Comparison of ENCODE assay signal across 8 mouse cellular contexts in the genomic region with DNA sequence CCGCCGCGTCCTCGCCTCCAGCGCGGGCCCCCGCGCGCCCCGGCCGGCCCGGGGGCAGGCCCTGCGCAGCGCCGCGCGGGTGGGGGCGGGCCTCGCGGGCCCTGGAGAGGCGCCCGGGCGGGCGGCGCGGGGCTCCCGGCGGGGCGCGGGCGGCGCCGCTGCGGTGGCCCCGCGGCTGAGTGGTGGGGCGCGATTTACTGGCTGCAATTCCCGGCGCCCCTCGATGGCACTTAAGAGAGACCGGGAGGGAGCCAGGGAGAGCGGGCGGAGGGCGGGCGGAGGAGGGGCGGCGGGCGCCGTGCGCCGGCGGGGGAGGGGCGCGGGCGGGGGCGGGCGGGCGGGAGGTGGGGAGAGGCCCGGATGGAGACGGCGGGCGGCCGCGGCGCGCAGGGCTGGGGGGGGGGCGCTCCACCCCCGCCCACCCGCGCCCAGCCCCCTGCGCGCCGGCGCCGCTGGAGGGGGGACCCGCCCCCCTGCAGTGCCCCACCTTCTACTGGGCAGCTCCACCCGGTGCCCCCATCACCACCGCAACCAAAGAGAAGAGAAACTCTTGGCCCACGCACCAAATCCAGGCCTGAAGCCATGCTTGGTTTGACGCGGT. TPM values are rescaled to one million over a fixed set of nuclear protein-coding genes. Genes with fewer than 3 reads are reported as not detected.
DNase-seq lines count a peak whose midpoint lies in the region; TF ChIP-seq lines count a peak whose summit lies in the region.

No protein-coding gene starts in this region.

- H3K27me3 ChIP-seq in spleen, adult 2 months (ENCODE audit: control insufficient read depth, insufficient read depth, low read length), result peaks cover 11% of the 10 kb centered on the region
- H3K27me3 ChIP-seq in limb, embryonic 10.5 days (ENCODE audit: low read depth, poor library complexity, severe bottlenecking), result peaks cover 88% of the 10 kb centered on the region
- H3K27me3 ChIP-seq in small intestine, adult 2 months (ENCODE audit: control insufficient read depth, insufficient read depth, low read length), result peaks cover 40% of the 10 kb centered on the region

- WGBS in spleen, adult 2 months, result 21% methylated on average over 49 of the region's 82 CpGs
- WGBS in limb, embryonic 10.5 days, result 20% methylated on average over 57 of the region's 82 CpGs
- 10% methylated on average over 47 of the region's 82 CpGs for WGBS in small intestine, adult 2 months

- intact Hi-C loops in gastrocnemius, adult 2 months (cut with DNase I), result no loop called here
- intact Hi-C loops in gastrocnemius, postnatal 14 days (cut with DNase I; ENCODE audit: low total_unique reads), result no loop called here

- TF ChIP-seq CTCF in gastrocnemius, adult 2 months (IDR thresholded peaks at IDR 0.05), result no peak
- no peak for TF ChIP-seq CTCF in spleen, adult 2 months (IDR thresholded peaks at IDR 0.05; ENCODE audit: extremely low read depth, insufficient read depth, insufficient read length, insufficient replicate concordance)
- TF ChIP-seq CTCF in small intestine, adult 2 months (IDR thresholded peaks at IDR 0.05; ENCODE audit: extremely low read depth, insufficient read length, insufficient replicate concordance, low read depth, low read length), result no peak

- H3K4me3 ChIP-seq in gastrocnemius, adult 2 months, result peak overlapping the region; percentile 62
- H3K4me3 ChIP-seq in spleen, adult 2 months (ENCODE audit: extremely low read depth, insufficient read depth, insufficient read length), result peak overlapping the region; percentile 38; the same call in 1 of the 2 replicates
- peak overlapping the region; percentile 62 for H3K4me3 ChIP-seq in limb, embryonic 10.5 days
- H3K4me3 ChIP-seq in small intestine, adult 2 months (ENCODE audit: low read depth, low read length), result peak overlapping the region; percentile 36

- H3K36me3 ChIP-seq in spleen, adult 2 months (ENCODE audit: control insufficient read depth, insufficient read depth, low read length), result no peaks in the 10 kb centered on the region
- no peaks in the 10 kb centered on the region for H3K36me3 ChIP-seq in limb, embryonic 10.5 days
- no peaks in the 10 kb centered on the region for H3K36me3 ChIP-seq in small intestine, adult 2 months (ENCODE audit: control insufficient read depth, insufficient read depth, low read length)

- no peak for DNase-seq in gastrocnemius, adult 2 months
- DNase-seq in gastrocnemius, postnatal 4 days (ENCODE audit: low spot score in 2 of 2), result no peak
- no peak for DNase-seq in spleen, adult 2 months (ENCODE audit: low read depth in 1 of 2, low spot score in 2 of 2)
- DNase-seq in spleen, postnatal 36 days (ENCODE audit: low spot score in 2 of 2), result no peak
- DNase-seq in limb, embryonic 10.5 days (ENCODE audit: low spot score), result no peak
- DNase-seq in gastrocnemius, adult 18-20 months (ENCODE audit: low spot score), result no peak
- no peak for DNase-seq in gastrocnemius, postnatal 14 days

- H3K9me3 ChIP-seq in limb, embryonic 10.5 days (replicated peaks), result no peaks in the 10 kb centered on the region

- no peak overlapping the region for H3K27ac ChIP-seq in gastrocnemius, adult 2 months
- H3K27ac ChIP-seq in spleen, adult 2 months (ENCODE audit: insufficient read depth, low read length), result no peak overlapping the region
- peak overlapping the region; percentile 87 for H3K27ac ChIP-seq in limb, embryonic 10.5 days
- H3K27ac ChIP-seq in small intestine, adult 2 months (ENCODE audit: insufficient read depth, low read depth, low read length), result no peak overlapping the region

- no peak for TF ChIP-seq POLR2A in spleen, adult 2 months (IDR thresholded peaks at IDR 0.05; ENCODE audit: low read depth, low read length)
- TF ChIP-seq POLR2A in small intestine, adult 2 months (IDR thresholded peaks at IDR 0.05; ENCODE audit: low read depth, low read length), result no peak

- H3K4me1 ChIP-seq in spleen, adult 2 months (ENCODE audit: control insufficient read depth, insufficient read depth, insufficient read length), result peaks cover 6% of the 10 kb centered on the region
- H3K4me1 ChIP-seq in limb, embryonic 10.5 days, result peaks cover 70% of the 10 kb centered on the region
- no peaks in the 10 kb centered on the region for H3K4me1 ChIP-seq in small intestine, adult 2 months (ENCODE audit: control insufficient read depth, insufficient read depth, insufficient read length, low read length)

RNA-seq across cellular contexts. Expression of a gene that starts 24.0 kb away (rescaled TPM):
- 10 to 100 TPM; 28.9 to 33.6 TPM for total RNA-seq in gastrocnemius, adult 2 months (2021)
- 10 to 100 TPM; 51.0 to 58.8 TPM for total RNA-seq in gastrocnemius, postnatal 4 days (2021)
- polyA plus RNA-seq in spleen, adult 2 months (2012; rRNA removed), result 21.4 and 27.0 TPM in 2 replicates
- 8.1 and 8.3 TPM in 2 replicates for polyA plus RNA-seq in limb, embryonic 10.5 days (2016; fragmentation: Nextera tagmentation; extraction: Ambion mirVana)
- 8.3 and 20.0 TPM in 2 replicates for polyA plus RNA-seq in small intestine, adult 2 months (2012; rRNA removed)
- 10 to 100 TPM; 33.2 to 36.0 TPM for total RNA-seq in gastrocnemius, adult 18-20 months (2021)
- 10 to 100 TPM; 21.9 to 26.0 TPM for total RNA-seq in gastrocnemius, postnatal 14 days (2021)
